Mouse (Mus musculus): Measurements from ENCODE around the gene Pitpnm3. TPM values are rescaled to one million over a fixed set of nuclear protein-coding genes. Genes with fewer than 3 reads are reported as not detected.
A peak's percentile ranks its signal among the peaks of the same experiment; 100 is the strongest.

The Pitpnm3 gene
- polyA plus RNA-seq, 1 experiment from 2014 or later = 0.01 TPM

- Histone ChIP-seq H3K9ac (ENCODE audit: low read depth, low read length) (no peak overlapping the region), H3K4me1 (ENCODE audit: control insufficient read depth, low read depth, low read length) (no peaks in the 10 kb centered on the region), H3K36me3 (ENCODE audit: control insufficient read depth, insufficient read depth) (no peaks in the 10 kb centered on the region), H3K27me3 (ENCODE audit: control insufficient read depth, insufficient read depth, low read depth, low read length) (peaks cover 28% of the 10 kb centered on the region), H3K27ac (ENCODE audit: low read length) (no peak overlapping the region), H3K9me3 (replicated peaks; ENCODE audit: control insufficient read depth, low read length) (no peaks in the 10 kb centered on the region), H3K4me2 (ENCODE audit: low read depth, low read length) (no peak overlapping the region), H3K4me3 (ENCODE audit: low read depth, low read length) (no peak overlapping the region)
- 62% methylated on average over 3 of the region's 3 CpGs for WGBS (ENCODE audit: insufficient replicate concordance)
- no peak for ATAC-seq (ENCODE audit: low read depth)
Observed at GRCm38 (mm10) chr11:72130905-72131304, 4.7 kb downstream of the Pitpnm3 start.

GRCm38 (mm10) chr11:72130472-72130871 lies 5.1 kb downstream of the Pitpnm3 start:
- WGBS (ENCODE audit: insufficient replicate concordance) = 43% methylated on average over 3 of the region's 3 CpGs
- ATAC-seq (ENCODE audit: low read depth) = no peak
- no peaks in the 10 kb centered on the region for H3K36me3 ChIP-seq (ENCODE audit: control insufficient read depth, insufficient read depth)
- H3K9ac ChIP-seq (ENCODE audit: low read depth, low read length) = no peak overlapping the region
- no peaks in the 10 kb centered on the region for H3K4me1 ChIP-seq (ENCODE audit: control insufficient read depth, low read depth, low read length)
- peak overlapping the region; percentile 12; the same call in 1 of the 2 replicates for H3K4me2 ChIP-seq (ENCODE audit: low read depth, low read length)
- H3K27me3 ChIP-seq (ENCODE audit: control insufficient read depth, insufficient read depth, low read depth, low read length) = peaks cover 24% of the 10 kb centered on the region
- no peak overlapping the region for H3K4me3 ChIP-seq (ENCODE audit: low read depth, low read length)
- no peak overlapping the region for H3K27ac ChIP-seq (ENCODE audit: low read length)
- H3K9me3 ChIP-seq (replicated peaks; ENCODE audit: control insufficient read depth, low read length) = no peaks in the 10 kb centered on the region

DNA sequence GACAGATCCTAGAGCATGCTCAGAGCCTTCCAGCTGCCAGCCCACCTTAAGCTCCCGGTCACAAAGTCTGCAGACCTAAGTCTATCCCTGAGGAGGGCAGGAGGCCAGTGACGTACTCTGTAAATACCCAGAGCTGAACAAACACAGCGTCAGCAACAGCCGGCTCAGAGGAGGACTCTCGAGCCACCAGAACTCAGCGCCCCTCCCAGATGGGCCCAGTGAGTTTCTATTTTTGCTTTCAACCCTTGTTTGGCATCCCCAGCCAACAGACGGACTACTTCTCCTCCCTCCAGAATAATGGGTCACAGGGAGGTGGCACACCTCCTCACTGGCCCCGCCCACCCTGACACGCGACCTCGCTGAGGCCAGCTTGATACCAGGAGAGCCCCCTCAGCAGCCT lies 5.6 kb downstream of the Pitpnm3 start:
- Histone ChIP-seq H3K9ac (ENCODE audit: low read depth, low read length) (no peak overlapping the region), H3K36me3 (ENCODE audit: control insufficient read depth, insufficient read depth) (no peaks in the 10 kb centered on the region), H3K4me2 (ENCODE audit: low read depth, low read length) (peak overlapping the region; percentile 12; the same call in 1 of the 2 replicates), H3K27me3 (ENCODE audit: control insufficient read depth, insufficient read depth, low read depth, low read length) (peaks cover 19% of the 10 kb centered on the region), H3K27ac (ENCODE audit: low read length) (no peak overlapping the region), H3K9me3 (replicated peaks; ENCODE audit: control insufficient read depth, low read length) (no peaks in the 10 kb centered on the region), H3K4me1 (ENCODE audit: control insufficient read depth, low read depth, low read length) (no peaks in the 10 kb centered on the region), H3K4me3 (ENCODE audit: low read depth, low read length) (no peak overlapping the region)
- WGBS (ENCODE audit: insufficient replicate concordance) = 19% methylated on average over 11 of the region's 11 CpGs
- ATAC-seq (ENCODE audit: low read depth) = 0 out of 2 replicates have a peak, but pooled peaks have one; percentile 39

GRCm38 (mm10) chr11:72129032-72129894 lies 6.3 kb downstream of the Pitpnm3 start:
- H3K36me3 ChIP-seq (ENCODE audit: control insufficient read depth, insufficient read depth) = no peaks in the 10 kb centered on the region
- 45% methylated on average over 8 of the region's 8 CpGs for WGBS (ENCODE audit: insufficient replicate concordance)
- H3K9ac ChIP-seq (ENCODE audit: low read depth, low read length) = no peak overlapping the region
- no peak overlapping the region for H3K27ac ChIP-seq (ENCODE audit: low read length)
- no peaks in the 10 kb centered on the region for H3K4me1 ChIP-seq (ENCODE audit: control insufficient read depth, low read depth, low read length)
- ATAC-seq (ENCODE audit: low read depth) = no peak
- H3K27me3 ChIP-seq (ENCODE audit: control insufficient read depth, insufficient read depth, low read depth, low read length) = peaks cover 12% of the 10 kb centered on the region
- peak overlapping the region; percentile 12; the same call in 1 of the 2 replicates for H3K4me2 ChIP-seq (ENCODE audit: low read depth, low read length)
- H3K9me3 ChIP-seq (replicated peaks; ENCODE audit: control insufficient read depth, low read length) = no peaks in the 10 kb centered on the region
- H3K4me3 ChIP-seq (ENCODE audit: low read depth, low read length) = no peak overlapping the region

- Histone ChIP-seq H3K27me3 (ENCODE audit: control insufficient read depth, insufficient read depth, low read depth, low read length) (no peaks in the 10 kb centered on the region; the same call in 1 of the 2 replicates), H3K9ac (ENCODE audit: low read depth, low read length) (no peak overlapping the region), H3K4me3 (ENCODE audit: low read depth, low read length) (no peak overlapping the region), H3K4me1 (ENCODE audit: control insufficient read depth, low read depth, low read length) (no peaks in the 10 kb centered on the region), H3K27ac (ENCODE audit: low read length) (no peak overlapping the region), H3K36me3 (ENCODE audit: control insufficient read depth, insufficient read depth) (no peaks in the 10 kb centered on the region), H3K4me2 (ENCODE audit: low read depth, low read length) (no peak overlapping the region), H3K9me3 (replicated peaks; ENCODE audit: control insufficient read depth, low read length) (no peaks in the 10 kb centered on the region)
- WGBS (ENCODE audit: insufficient replicate concordance) = 51% methylated on average over 5 of the region's 5 CpGs
- ATAC-seq (ENCODE audit: low read depth) = no peak
Observed at GRCm38 (mm10) chr11:72127450-72128189, 8.0 kb downstream of the Pitpnm3 start.

- no peak for ATAC-seq (ENCODE audit: low read depth)
- no peaks in the 10 kb centered on the region for H3K27me3 ChIP-seq (ENCODE audit: control insufficient read depth, insufficient read depth, low read depth, low read length)
- H3K9ac ChIP-seq (ENCODE audit: low read depth, low read length) = no peak overlapping the region
- no peak overlapping the region for H3K4me2 ChIP-seq (ENCODE audit: low read depth, low read length)
- no peaks in the 10 kb centered on the region for H3K4me1 ChIP-seq (ENCODE audit: control insufficient read depth, low read depth, low read length)
- no peak overlapping the region for H3K27ac ChIP-seq (ENCODE audit: low read length)
- 54% methylated on average over 3 of the region's 3 CpGs for WGBS (ENCODE audit: insufficient replicate concordance)
- H3K4me3 ChIP-seq (ENCODE audit: low read depth, low read length) = no peak overlapping the region
- H3K36me3 ChIP-seq (ENCODE audit: control insufficient read depth, insufficient read depth) = no peaks in the 10 kb centered on the region
- no peaks in the 10 kb centered on the region for H3K9me3 ChIP-seq (replicated peaks; ENCODE audit: control insufficient read depth, low read length)
Observed at GRCm38 (mm10) chr11:72125781-72126180, 9.8 kb downstream of the Pitpnm3 start.

DNA sequence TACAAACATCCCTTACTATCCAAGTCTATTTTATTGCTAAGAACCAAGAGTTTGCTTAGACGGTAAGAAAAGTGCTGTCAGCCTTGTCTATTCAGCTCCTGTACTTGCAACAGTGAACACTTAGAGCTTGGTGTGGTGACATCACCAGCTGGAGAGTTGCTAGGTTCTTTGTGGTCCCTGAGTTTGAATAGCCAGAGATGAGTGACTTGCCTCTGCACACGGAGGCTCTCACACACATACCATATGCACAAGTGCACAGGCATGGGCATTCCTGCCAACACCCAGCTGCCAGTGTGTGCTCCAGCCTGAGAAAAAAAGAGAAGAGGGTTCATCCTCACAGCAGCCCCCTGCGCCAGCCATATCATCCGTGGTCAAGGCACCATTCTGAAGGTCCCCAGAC lies 12.0 kb downstream of the Pitpnm3 start:
- ATAC-seq (ENCODE audit: low read depth) = no peak
- no peak overlapping the region for H3K4me3 ChIP-seq (ENCODE audit: low read depth, low read length)
- H3K27ac ChIP-seq (ENCODE audit: low read length) = no peak overlapping the region
- no peaks in the 10 kb centered on the region for H3K36me3 ChIP-seq (ENCODE audit: control insufficient read depth, insufficient read depth)
- no peak overlapping the region for H3K9ac ChIP-seq (ENCODE audit: low read depth, low read length)
- 45% methylated on average over 4 of the region's 4 CpGs for WGBS (ENCODE audit: insufficient replicate concordance)
- H3K9me3 ChIP-seq (replicated peaks; ENCODE audit: control insufficient read depth, low read length) = no peaks in the 10 kb centered on the region
- H3K27me3 ChIP-seq (ENCODE audit: control insufficient read depth, insufficient read depth, low read depth, low read length) = no peaks in the 10 kb centered on the region
- H3K4me2 ChIP-seq (ENCODE audit: low read depth, low read length) = no peak overlapping the region
- H3K4me1 ChIP-seq (ENCODE audit: control insufficient read depth, low read depth, low read length) = no peaks in the 10 kb centered on the region

GRCm38 (mm10) chr11:72120354-72120753 lies 15.2 kb downstream of the Pitpnm3 start:
- ATAC-seq (ENCODE audit: low read depth) = no peak
- Histone ChIP-seq H3K27me3 (ENCODE audit: control insufficient read depth, insufficient read depth, low read depth, low read length) (no peaks in the 10 kb centered on the region), H3K4me2 (ENCODE audit: low read depth, low read length) (no peak overlapping the region), H3K36me3 (ENCODE audit: control insufficient read depth, insufficient read depth) (no peaks in the 10 kb centered on the region), H3K27ac (ENCODE audit: low read length) (no peak overlapping the region), H3K9ac (ENCODE audit: low read depth, low read length) (no peak overlapping the region), H3K4me1 (ENCODE audit: control insufficient read depth, low read depth, low read length) (no peaks in the 10 kb centered on the region), H3K4me3 (ENCODE audit: low read depth, low read length) (no peak overlapping the region), H3K9me3 (replicated peaks; ENCODE audit: control insufficient read depth, low read length) (no peaks in the 10 kb centered on the region)
- WGBS (ENCODE audit: insufficient replicate concordance) = 67% methylated on average over 6 of the region's 6 CpGs

DNA sequence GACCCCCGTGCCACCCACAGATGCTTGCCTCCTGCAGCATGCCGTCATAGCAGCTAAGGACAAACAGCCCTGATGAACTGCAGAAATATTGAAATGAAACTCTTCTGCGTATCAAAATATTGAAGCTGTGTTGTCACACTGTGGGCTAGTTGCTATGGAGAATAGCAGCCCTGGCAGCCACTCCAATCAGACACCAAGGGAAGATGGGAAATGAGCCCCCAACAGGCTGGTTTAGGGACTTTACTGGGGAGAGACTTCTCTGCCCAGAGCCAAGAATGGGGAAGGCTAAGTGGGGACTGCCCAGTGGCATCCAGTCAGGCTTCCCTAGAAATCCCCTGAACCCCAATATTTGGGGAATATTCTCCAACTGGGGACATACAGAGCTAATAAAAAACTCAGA lies 16.9 kb downstream of the Pitpnm3 start:
- H3K4me3 ChIP-seq (ENCODE audit: low read depth, low read length) = no peak overlapping the region
- 67% methylated on average over 3 of the region's 3 CpGs for WGBS (ENCODE audit: insufficient replicate concordance)
- no peak overlapping the region for H3K9ac ChIP-seq (ENCODE audit: low read depth, low read length)
- H3K36me3 ChIP-seq (ENCODE audit: control insufficient read depth, insufficient read depth) = no peaks in the 10 kb centered on the region
- H3K27me3 ChIP-seq (ENCODE audit: control insufficient read depth, insufficient read depth, low read depth, low read length) = no peaks in the 10 kb centered on the region
- no peaks in the 10 kb centered on the region for H3K4me1 ChIP-seq (ENCODE audit: control insufficient read depth, low read depth, low read length)
- no peaks in the 10 kb centered on the region for H3K9me3 ChIP-seq (replicated peaks; ENCODE audit: control insufficient read depth, low read length)
- H3K27ac ChIP-seq (ENCODE audit: low read length) = no peak overlapping the region
- H3K4me2 ChIP-seq (ENCODE audit: low read depth, low read length) = no peak overlapping the region
- no peak for ATAC-seq (ENCODE audit: low read depth)
